Mouse (Mus musculus): ENCODE measurements around the gene Itga7.

DNA sequence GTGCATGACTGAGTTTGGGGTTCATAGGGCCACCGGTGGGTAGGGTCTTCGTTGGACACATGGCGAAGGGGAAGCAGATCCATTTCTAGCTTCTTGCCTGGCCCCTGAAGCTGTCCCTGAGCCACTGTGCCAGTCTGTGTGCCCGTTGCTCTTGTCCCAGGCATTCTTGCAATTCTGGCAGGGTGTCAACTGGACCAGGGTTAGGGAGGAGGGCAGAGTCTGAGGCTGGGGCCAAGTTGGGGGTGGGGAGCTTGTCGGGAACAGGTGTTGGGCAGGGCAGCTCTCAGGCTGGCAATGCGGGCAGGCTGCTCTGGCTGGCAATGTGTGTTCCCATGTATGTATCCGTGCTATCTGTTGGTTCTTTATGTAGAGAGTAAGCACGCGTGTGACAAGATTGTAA lies 4.8 kb downstream of the Itga7 start:
- TF ChIP-seq POLR2A (IDR thresholded peaks at IDR 0.05; ENCODE audit: low read depth, low read length) (no peak), CTCF (conservative IDR thresholded peaks at IDR 0.05; ENCODE audit: insufficient read depth, insufficient read length, low read depth, low read length) (no peak)

All from kidney, adult 2 months (tissue).